Mouse (Mus musculus): ENCODE measurements around the gene Nol11.
A peak's percentile ranks its signal among the peaks of the same experiment; 100 is the strongest.
"Not testable (repeated sequence)": the region's sequence is repeated elsewhere in the genome, so short reads cannot be mapped to it uniquely, and the experiment has no call there.

Nol11 gene

DNA sequence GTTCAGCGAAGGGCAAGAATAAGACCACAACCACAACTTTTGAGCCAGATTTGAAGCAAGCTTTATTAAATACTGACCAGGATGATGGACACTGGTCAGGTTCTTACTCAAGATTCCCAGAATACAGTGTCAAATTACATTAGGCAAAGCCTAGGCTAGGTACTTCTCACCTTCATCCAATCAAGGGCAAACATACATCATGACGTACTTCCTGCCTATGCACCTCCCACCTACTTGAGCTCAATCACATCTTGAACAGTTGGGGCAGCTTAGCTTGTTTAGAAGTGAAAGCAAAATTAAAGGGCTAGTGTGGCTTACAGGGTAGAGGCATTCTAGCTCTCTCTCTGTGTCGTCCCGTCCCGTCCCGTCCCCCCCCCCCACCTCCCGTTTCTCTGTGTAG, 34.8 kb downstream of the Nol11 start:
- no peak for DNase-seq

DNA sequence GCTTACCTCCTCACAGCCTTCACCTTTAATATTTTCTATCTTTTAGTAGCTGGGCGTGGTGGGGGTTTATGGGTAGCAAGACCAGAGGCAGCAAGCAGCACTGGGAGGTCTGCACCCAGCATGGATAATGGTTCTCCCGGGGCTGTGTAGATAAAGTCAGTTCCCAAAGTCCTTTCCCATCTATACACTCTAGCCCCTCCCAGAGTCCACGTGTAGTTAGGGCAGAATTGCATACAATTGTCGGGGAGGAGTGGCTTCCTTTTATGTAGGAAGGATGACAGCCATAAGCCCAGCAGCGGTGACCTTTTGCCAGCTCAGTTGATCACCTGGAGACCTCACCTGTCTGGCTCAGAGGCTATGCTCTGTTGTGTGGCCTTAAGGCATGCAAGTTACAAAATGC, 35.5 kb downstream of the Nol11 start:
- no peak for DNase-seq

DNA sequence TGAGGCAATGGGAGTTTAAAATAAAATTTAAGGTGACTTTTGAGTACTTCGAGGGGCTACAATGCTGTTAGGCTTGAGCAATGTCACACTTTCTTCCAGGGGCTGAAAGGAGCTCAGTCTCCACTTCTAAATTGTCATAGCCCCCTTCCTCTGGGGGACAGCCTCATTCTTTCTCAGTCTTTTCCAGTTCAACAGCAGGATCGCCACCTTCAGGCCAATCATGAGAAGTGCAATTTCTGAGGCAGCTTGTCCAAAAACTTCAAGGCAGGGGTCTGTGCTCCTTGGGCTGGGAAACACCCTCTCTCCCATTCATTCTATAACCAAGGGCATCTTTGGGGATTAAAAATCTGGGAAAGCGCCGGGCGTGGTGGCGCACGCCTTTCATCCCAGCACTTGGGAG, 37.4 kb downstream of the Nol11 start:
- DNase-seq: no peak

DNA sequence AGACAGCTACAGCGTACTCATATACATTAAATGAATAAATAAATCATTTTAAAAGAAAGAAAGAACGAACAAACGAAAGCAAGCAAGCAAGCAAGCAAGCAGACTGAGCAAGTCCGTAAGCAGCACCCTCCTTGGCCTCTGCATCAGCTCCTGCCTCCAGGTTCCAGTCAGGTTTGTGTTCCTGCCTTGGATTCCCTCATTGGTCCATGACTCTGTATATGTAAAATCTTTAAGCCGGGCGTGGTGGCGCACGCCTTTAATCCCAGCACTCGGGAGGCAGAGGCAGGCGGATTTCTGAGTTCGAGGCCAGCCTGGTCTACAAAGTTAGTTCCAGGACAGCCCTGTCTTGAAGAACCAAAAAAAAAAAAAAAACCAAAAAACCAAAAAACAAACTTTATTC, 45.2 kb downstream of the Nol11 start:
- DNase-seq: not testable (repeated sequence)

DNA sequence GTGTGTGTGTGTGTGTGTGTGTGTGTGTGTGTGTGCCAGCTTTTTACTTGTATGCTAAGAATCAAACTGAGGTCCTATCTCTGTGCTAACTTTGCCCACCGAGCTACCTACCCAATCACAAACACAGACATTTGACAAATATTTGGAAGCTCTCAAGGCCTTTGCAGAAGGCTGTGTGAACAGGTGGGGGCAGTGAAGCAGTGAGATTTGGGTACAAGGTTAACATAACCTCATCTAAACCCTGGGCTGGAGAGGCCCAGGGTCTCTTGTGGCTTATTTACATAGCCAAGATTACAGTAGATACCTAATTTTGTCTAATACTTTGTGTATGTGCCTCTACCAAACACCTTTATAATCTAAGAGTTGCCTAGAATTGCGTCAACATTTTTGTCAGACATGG, 46.8 kb downstream of the Nol11 start:
- DNase-seq: no peak

DNA sequence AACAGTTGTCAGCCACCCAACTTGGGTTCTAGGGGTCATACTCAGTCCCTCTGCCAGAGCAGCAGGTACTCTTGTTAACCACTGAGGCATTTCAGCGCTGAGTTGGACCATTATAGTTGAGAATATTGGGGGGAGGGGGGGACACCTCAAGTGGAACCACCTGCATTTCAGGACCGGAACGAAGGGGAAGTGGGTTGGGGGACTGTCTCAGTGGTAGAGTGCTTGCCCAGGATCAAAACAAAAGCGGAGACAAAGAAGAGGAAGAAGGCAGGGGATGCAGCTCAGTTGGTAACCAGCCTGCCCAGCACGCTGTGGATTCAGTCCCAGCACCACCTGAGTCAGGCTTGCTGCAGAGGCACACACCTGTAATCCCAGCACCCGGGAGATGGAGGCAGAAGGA, 48.4 kb downstream of the Nol11 start:
- no peak for DNase-seq

DNA sequence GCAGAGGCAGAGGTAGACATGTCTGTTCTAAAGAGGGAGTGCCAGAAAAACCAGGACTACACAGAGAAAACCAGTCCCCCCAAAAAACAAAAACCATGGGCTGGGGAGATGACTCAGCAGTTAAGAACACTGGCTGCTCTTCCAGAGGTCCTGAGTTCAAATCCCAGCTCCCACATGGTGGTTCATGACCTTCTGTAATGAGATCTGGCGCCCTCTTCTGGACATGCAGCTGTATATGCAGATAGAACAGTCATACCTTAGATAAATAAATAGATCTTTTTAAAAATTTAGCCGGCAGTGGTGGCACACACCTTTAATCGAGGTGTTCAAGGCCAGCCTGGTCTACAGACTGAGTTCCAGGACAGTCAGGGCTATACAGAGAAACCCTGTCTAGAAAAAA, 50.5 kb downstream of the Nol11 start:
- DNase-seq: no peak

DNA sequence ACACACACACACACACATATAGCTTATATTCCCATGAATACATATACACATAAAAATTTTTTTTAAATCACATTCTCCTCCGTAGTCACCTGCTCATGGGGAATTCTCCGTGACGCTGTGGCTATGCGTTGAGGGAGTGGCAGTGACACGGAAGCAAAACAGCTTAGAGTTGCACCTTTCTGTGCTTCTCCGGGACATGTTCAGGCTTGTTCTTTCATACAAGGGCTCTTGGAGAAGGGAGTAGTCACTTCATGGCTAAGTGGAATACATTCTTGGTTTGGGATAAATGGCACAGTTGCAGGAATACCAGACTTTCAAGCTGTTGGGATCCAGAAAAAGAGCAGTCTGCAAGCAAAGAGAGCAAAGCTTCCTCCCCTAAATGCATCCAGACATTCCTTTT, 51.6 kb downstream of the Nol11 start:
- DNase-seq: no peak

DNA sequence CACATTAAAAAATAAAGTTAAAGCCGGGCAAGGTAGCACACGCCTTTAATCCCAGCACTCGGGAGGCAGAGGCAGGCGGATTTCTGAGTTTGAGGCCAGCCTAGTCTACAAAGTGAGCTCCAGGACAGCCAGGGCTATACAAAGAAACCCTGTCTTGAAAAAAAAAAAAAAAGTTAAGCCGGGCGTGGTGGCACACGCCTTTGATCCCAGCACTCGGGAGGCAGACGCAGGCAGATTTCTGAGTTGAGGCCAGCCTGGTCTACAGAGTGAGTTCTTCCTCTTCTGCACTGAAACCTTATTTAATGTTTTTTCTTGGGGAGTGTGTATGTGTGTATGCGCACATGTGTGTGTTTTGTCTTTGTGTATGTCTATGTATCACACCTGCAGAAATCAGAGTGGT, 52.7 kb downstream of the Nol11 start:
- DNase-seq: not testable (repeated sequence)

DNA sequence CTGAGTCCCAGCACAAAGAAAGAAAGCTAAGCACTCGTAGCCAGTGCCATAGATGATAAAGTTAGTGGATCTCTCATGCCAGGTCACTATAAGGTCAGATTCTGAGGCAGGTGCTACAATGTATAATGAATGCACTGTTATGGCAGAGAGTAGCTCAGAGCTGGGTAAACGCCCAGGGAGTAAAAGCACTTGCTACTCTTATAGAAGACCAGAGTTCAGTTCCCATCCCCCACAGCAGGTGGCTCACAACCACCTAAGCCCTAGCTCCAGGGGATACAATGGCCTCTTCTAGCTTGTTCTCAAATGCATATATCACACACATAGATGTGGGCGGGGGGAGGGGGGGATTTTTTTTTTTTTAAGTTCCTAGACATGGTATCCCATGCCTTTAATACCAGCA, 53.4 kb downstream of the Nol11 start:
- no peak for DNase-seq

DNA sequence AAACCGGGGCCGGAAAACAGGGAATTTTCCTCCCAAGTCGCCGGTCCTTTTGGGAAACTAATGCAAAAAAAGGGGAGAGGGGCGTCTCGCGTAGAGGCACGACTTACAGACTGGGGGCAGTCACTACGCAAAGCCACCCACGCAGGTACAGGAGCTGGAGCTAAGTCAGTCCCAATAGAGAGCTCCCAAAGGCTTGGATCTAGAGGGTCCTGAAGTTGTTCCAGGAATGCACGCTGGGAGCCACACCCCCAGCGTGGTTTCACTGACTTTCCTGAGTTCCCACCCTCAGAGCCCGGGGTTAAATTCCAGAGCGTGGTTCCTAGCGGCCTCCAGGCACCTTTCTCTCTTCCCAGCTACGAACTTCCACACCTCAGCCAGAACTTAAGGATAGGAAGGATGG, 56.8 kb downstream of the Nol11 start:
- DNase-seq: no peak

DNA sequence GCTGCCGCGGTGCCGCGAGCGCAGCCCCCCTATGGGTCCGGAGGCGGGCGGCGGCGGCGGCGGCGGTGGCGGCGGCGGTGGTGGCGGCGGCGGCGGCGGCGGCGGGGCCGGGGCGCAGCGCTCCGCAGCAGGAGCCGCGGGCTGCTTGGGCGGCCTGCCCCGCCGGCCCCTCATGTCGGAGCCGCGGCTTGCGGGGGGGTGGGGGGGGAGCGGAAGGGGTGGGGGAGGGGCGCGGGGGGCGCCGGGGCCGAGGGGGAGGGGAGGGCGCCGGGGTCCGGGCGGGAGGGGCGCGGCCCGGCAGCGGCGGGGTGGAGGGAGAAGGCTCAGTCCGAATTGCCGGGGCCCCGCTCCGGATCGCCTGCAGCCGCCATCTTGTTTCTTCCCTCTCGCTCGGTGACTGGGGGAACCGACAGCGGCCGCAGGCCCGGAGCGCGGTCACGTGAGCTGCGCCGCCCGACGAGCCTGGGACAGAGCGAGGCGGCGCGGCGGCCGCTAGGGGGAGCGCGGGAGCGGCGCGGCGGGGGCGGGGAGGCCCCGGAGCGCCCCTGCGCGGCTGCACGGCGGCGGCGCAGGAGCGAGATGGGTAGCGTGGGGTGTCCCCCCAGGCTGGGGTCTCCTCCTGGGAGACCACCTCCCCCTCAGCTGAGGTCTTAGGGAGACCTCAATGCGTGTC, 57.3 kb downstream of the Nol11 start, which contains the start of gene Bptf:
TSS of gene Bptf (minus strand) at position 379 of the 673 bp plus-strand sequence.
- peak; percentile 88 for DNase-seq

DNA sequence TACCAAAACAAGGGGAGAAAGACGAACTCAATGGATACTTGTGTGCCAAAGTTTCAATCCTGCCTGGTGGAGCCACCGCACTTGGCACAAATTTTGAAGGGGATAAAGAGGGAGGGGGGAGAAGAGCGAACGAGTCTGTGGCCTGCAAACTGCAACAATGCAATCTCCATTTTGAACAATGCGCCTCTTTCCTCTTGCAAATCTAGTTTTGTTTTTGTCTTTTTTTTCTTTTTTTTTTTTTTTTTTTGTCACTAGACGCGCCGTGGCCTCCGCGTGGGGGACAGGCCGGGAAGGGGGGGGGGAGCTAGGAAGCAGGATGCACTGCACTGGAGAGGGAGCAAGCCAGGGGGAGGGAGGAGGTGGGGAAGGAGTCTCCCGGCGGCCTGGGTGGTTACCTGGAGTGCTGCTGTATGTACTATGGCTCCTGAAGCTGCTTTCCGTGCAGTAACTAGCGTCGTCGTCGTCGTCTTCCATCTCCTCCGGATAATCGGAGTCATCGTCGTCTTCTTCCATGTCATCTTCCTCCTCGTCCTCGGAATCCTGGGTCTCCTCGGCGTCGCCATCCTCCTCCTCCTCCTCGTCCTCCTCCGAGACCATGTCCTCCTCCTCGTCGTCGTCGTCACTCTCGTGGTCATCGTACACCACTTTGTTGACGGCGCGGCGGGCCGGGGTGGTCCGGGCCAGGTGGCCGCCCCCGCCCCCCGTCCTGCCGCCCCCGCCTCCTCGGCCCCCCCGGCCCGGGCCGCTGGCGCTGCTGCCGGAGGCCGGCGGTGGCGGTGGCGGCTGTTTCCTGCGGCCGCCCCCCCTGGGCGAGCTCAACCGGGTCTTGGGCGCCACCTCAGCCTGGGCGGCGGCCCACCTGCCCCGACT, 58.1 kb downstream of the Nol11 start:
- DNase-seq: peak; percentile 51

DNA sequence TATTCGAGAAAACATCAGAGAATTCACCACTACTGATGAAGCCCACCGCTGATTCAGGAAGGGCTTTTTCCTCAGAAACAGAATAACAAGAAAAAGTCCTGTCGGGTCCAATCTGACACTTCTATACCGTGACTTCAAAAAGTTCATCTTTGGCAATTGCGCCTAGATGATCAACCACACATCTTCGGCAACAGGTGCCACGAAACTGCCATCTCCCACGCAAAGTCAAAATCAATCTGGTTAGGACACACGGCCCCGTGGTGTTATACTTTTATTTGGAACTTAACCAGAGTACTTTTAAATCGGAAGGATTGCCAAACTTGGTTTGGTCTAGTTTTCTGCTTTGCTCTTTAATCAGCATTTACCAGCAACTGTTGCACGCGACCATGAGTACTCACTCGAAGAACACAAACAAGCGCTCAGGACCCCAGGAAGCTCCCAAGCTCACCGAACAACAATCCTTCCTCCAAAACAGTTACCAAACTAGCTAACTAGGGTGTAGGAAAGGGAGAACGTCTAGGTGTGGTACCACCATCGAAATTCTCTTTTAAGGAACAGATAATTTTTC, 58.9 kb downstream of the Nol11 start:
- no peak for DNase-seq

DNA sequence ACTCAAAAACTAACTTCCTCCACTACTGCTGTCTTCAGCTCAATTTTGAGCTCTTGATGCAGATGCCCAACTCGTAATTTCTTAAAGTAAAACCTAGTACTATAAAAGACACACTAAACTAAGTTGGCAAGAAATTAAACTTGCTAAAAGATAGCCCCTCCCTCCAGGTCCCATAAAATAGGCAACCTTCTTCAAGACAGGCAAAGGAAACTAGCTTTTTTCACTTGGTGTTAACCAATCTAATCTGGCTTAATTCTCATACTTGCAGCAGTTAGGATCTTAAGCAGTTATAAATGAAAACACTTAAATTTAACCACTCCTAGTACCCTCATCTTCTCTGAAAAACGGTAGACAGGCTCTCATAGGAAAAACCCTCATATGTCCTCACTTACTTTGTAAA, 59.5 kb downstream of the Nol11 start:
- DNase-seq: no peak

DNA sequence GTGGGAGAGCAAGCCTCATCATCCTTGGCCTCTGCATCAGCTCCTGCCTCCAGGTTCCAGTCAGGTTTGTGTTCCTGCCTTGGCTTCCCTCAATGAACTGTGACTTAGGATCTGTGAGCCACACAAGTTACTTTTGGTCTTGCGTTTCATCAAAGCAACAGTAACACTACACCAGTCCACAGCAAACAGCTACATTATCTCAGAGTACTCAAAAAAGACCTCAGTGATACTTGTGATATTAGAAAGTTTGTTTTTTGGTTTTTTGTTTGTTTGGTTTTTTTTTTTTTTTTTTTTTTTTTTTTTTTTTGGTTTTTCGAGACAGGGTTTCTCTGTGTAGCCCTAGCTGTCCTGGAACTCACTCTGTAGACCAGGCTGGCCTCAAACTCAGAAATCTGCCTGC, 62.5 kb downstream of the Nol11 start:
- DNase-seq: not testable (repeated sequence)

DNA sequence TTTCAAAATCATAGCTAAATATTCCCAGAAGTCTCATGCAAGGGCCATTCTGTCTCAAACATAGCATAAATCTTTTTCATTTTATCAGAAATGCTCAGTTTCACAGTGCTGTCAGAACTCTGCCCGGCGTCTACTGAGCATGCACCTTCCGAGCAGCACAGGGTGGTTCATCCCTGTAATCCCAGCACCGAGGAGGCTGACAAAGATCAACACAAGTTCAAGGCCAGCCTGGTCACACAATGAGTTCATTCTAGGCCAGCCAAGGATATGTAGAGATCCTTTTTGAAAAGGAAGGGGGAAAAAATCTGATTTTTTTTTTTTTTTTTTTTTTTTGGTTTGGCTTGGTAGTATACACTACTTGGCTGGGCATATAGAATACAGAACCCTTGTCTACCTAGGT, 64.2 kb downstream of the Nol11 start:
- DNase-seq: no peak

DNA sequence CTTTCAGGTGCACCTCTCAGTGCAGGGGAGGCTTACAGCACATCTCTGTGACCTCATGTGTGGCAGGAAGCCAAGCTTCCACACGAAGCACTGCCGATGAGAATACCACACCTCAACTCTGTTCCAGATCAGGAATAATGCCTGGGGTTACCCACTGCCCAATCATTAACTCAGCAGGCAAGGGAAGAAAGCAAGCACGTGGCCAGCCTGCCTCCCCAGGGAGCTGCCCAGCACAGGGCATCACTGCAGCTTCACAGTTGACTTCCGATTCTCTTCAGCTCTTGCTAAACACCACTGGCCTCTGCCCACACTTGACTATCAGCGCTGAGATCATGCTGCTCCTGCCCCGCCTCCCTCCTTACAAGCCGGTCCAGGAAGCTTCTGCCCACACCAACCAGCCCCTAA, 64.9 kb downstream of the Nol11 start:
- peak; percentile 47 for DNase-seq

DNA sequence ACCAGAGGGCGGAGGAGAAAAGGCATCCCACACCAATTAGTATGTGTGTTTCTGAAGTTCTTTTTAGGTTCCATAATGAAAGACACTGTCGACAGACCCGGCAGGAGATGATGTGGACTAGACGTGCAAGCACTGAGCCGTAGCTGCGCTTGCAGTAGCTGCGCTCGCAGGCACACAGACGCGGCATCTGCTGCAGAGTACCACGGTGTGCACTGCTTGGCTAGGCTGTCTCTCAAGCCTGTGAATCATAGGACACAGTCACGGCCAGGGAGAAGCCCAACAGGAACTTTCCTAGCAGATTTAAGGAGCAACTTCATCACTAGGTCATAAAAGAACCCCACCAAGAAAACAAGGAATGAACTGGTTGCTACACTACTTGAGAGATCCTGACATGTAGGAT, 71.4 kb downstream of the Nol11 start:
- no peak for DNase-seq
